Mouse (Mus musculus) monocyte, adult 2 months (primary cell): Measurements from ENCODE around the gene Camp.
"Not testable (repeated sequence)": the region's sequence is repeated elsewhere in the genome, so short reads cannot be mapped to it uniquely, and the experiment has no call there.

Experiments
- DNase-seq, 2 experiments: peaks; one replicate each; pipeline ENCODE4 v3.0.0; 2022; ENCODE audit warnings: low spot score in 2 of 2, low read depth in 1 of 2

Camp gene

DNA sequence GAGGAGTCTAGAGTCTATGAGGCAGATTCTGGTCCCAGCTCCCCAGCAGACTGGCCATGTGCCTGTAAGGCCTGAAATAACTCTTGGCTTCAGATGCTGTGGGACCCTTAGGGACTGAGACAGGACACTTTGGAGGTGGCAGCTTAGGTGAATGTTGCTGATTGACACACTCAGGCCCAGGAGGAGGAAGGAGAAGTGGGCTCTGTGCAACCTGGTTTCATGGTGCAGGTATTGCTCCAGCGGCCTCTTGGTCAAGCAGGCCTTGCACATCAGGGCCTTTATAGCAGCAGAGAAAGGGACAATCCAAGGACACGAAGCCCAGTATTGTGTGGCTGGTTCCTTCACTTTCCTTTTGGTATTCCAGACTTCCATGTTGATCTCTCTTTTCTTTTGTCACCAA, 4.9 kb upstream of the Camp start:
- DNase-seq, result no peak

DNA sequence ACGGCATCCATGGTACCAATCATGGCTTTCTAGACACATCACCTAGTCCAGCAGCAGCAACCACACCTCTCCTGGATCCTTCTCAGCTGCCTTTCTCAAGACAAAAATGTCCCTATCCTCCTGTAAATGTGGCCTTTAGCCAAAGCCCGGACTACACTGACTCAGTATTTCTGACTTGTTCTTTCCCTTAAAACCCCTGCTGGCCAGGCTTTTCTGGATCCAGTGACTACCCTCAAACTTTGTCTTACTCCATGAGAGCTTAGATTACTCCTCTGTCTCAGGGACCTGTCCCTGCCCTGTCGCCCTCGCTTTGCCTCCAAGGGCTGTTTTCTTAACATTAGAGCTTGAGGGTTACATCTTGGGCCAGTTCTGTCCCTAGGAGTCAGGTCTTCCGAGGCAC, 682 bp upstream of the Camp start:
- DNase-seq, result no peak

DNA sequence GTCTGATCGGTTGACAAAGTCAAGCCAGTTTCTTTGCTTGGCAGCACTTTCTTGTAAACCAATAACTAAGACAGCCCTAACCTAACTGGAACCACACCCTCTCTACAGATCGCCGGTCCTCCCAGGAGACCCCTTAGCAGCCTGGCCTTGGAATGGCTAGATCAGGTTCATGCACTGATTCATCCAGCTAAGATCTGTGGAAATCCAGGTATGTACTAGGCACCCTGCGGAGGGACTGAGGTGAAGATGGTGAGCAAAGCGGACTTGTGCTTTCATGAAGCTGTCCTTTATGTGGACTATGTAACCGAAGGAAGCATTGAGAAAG, 16.4 kb downstream of the Camp start:
- no peak for DNase-seq

DNA sequence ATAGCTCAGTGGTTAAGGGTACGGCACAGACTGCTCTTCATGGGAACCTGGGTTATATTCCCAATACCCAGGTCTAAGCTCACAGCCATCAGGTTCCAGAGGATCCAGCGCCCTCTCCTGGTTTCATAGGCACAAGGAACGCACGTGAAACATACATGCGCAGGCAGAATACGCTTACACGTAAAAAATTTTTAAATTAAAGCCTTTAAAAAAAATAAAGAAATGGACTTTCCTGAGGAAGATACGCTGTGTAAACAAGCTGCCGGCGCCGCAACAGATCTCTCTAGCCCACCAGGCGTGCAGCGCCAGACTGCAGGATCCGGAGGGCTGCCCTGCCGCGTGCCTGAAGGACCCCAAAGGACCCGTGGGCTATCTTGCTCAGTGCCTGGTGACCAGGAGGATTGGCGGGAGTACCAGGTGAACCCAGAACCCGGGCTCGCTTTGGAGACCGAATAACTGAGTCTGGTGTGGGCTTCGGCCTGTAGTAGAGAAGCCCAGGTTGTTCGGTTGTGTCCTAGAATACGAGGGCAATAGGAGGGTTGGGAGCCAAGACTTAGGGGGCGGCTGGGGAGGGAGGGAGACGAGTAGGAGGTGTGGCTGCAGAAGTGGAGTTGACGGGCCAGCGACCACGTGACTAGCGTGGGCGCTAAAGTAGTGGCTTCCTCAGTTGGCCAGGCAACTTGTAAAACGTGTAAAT, 16.9 kb downstream of the Camp start, which contains the start of gene Nme6:
Gene Nme6, plus strand, starts transcription at position 359 of the 697 bp plus-strand sequence.
- DNase-seq, result peak; percentile 35 to 60

DNA sequence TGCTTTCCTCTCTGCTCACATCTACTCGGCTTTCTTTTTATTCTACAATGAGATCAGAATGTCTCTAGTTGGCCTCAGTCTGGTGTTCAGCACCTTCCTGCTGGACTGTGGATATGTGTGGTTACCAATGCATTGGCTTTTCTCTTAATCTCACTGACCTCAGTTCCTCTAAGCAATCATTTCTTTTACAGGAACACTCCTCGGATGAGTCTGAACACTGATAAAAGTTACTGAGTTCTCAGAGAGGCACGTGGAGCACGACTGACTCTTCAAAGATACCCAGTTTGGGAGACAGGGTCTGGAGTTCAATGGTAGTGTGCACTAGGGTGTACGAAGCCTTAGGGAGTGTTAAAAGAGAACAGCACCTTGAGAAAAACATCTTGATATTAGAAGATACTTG, 23.2 kb downstream of the Camp start:
- DNase-seq, result no peak

DNA sequence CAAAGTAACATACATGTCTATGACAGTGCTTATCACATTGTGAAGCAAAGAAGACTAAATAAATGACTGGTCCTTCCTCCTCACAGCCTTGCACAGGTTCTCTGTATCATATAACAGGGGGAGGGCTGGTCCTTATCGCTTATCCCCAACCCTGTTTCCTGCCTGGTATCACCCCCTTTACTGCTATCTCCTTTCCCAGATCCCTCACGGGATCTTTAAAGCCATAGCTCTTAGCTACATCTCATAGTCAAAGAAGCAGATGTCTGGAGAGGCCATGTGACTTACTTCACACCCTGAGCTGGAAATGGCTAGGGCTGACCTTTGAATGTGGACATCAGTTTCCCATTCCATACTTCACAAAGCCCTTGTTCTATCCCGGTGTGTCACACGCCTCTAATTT, 23.7 kb downstream of the Camp start:
- no peak for DNase-seq

DNA sequence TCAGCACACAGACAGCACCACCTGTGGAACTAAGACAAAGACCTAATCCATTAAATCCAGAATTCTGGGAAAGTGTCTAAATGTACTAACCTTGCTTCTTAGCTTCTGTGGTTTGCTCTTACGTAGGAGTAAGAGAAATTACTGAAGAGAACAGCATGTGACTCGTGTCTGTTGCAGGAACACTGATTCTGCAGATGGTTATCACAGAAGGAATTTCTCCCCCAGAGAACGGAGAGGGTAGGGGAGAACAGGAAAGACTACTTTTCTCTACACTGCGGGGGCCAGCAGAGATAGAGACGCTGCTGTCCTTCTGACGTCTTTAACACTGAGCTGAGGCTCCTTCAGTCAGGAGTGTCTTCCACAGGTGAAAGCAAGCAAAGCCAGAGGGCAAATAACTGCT, 33.1 kb downstream of the Camp start:
- DNase-seq, result no peak

DNA sequence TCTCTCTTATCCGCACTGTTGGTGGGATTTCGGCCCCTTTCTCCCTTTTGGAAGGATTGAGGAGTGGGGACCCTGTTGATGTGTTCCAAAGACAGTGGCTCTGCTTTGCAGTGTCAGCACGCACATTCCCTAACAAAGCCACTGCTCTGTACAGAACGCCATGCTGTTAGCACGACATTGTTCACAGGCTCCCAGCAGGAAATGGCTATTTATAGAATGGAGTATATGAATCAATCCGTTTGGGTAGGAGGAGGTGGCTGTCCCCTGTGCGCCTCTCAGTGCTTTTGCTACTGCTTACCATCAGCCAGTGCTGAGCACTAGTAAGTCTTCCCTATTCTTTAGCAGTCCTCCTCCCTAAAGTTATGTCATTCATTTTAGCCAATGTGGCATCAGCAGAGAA, 36.0 kb downstream of the Camp start:
- DNase-seq, result no peak

DNA sequence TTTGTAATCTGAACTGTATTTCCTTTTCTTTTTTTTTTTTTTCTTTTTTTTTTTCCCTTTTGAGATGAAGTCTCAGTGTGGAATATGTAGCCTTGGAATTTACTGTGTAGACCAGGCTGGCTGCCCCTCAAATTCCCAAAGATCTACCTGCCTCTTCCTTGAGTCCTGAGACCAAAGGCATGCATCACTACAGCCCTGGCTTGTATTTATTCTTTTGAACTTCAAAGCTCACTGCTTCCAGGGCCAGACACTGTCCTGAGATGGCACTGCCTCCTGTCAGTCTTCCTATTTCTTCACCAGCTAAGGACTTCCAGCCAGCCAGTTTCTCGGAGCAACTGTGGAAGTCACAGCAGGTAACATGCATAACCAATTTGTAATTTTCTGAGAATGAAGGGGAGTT, 37.4 kb downstream of the Camp start, which contains the start of gene Spink8:
Gene Spink8, plus strand, starts transcription at position 301 of the 400 bp plus-strand sequence.
- DNase-seq, result no peak

DNA sequence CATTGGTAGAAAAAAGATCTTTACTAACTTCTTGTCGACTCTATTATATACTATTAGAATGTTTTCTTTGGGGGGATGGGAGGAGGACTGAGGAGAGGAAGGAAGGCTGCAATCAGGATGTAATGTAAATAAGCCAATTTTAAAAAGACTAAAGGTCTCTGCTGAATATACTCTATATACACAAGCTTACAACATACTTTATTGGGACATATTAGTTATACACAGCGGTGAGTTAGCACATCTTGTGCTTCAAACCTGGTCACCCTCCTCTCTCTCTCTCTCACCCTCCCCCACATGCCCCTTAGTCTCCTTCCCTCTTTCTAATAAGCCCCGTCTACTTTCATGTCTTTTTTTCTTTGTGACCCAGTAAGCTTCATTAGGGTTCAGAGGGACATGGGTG, 41.5 kb downstream of the Camp start:
- no peak for DNase-seq

DNA sequence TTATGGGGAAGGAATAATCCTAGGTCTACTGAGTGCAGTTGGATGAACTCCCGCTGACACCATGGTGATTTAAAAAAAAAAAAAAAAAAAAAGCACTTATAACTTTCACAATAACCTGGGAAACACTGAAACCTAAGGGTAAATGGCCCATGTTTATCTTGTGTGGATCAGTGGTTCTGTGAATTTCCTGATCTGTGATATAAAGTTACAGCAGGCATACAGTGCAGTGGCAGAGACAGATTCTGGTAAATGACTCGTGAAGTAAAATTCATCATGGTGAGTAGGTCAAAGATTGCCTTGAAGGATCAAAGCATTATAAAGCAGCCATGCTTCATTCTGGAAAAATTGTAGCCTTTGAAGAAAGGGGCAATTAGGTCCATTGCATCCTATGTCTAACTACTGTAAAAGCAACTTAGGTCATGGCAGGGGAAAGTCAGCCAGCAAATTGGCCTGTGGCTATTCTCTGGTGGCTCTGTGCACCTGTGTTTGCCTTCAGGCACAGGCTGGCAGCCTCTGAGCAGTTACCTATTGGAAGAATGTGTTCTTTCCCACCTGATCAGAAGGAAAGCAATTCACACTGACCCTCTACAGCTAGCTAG, 42.6 kb downstream of the Camp start:
- DNase-seq, result no peak

DNA sequence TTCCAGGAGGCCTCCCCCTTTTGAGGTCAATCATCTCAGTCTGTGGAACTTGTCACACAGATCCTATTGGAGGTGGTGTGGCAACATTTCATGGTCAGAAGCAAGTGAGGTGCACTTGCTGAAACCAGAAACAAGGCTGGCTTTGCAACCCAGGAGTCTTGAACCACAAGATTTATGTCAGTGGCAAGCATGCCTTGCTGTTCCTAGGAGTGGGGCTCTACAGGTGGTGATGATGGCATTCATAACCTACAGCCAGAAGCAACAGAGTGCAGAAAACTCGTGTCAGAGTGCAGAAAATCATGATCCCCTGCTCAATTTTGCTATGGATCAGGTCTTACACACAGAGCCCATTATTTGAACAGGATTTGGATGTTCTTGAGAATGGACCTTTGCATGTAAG, 43.2 kb downstream of the Camp start:
- DNase-seq, result no peak

DNA sequence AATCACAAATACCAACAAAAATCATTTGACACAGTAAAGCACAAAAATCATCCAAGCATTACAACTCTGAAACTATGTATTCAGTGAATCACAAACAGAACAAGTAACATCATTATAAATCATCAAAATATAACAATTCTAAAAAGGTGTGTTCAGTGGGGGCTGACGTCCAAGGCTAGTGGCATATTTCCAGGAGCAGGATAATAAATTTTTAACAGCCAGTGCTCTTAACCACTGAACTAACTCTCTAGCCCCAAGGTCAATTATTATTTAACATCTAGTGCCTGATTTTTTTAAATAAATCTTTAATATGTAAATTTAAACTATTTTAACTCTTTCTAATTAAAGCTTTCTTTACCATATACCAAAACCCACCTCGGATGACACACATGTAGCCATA, 43.8 kb downstream of the Camp start:
- DNase-seq, result not testable (repeated sequence)

DNA sequence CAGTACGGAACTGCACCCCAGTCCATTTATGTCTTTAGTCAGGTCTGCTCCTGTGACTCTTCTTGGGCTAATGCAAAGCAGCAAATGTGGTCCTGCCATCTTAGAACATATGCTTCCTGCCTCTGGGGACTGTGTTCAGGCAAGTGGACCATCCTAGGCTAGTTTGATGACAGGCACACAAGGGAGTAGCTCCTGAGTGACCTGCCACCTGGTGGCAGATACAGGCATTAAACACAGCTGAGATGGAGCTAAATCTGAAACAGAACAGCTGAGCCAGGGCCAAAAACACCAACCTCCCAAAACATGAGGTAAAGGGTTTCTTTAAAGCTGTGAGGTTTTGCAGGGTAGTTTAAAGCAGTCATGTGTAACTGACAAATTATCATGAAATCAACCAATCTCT, 51.4 kb downstream of the Camp start:
- no peak for DNase-seq
